Mouse (Mus musculus) small intestine, adult 2 months (tissue): ENCODE data around the gene Daam1.

Source experiments
- CTCF ChIP-seq: fragments of 200-500 bp; IDR thresholded peaks from 2 replicates; pipeline ENCODE4 v1.5.1; 2012; ENCODE audit warnings: low read depth, mild to moderate bottlenecking, control low read depth, inconsistent platforms, low read length, moderate library complexity, mixed read lengths; ENCODE audit not compliant: insufficient replicate concordance, insufficient read length; ENCODE audit errors: extremely low read depth
- POLR2A ChIP-seq: fragments of 200-500 bp; IDR thresholded peaks from 2 replicates; pipeline ENCODE4 v1.6.1; 2012; ENCODE audit warnings: low read depth, mild to moderate bottlenecking, control low read depth, inconsistent platforms, low read length, moderate library complexity

DNA sequence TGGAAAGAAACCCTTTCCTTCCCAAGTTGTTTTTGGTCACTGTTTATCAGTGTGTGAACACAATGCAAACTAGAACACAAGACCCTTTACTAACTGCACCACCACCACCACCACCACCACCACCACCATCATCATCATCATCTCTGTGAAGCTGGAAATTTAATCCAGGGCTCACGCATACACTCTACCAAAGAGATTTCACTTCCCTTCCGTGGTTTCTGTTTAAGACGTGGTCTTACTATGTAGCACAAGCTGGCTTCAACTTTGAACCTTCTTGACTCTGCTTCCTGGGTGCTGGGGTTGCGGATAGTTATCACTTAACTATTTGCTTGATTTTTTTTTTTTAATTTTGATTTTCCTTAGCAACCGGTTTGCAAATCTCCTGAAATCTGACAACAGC lies 9.6 kb upstream of the Daam1 start:
- TF ChIP-seq CTCF: no peak
- no peak for TF ChIP-seq POLR2A
